Mouse (Mus musculus) liver, adult 2 months (tissue): ENCODE results near the gene BC049352. TPM values are rescaled to one million over a fixed set of nuclear protein-coding genes. Genes with fewer than 3 reads are reported as not detected.
A peak's percentile ranks its signal among the peaks of the same experiment; 100 is the strongest.

Source experiments
- DNase-seq: peaks from one replicate; pipeline ENCODE4 v3.0.0-alpha.2; 2011; ENCODE audit warnings: low read depth, low spot score; ENCODE audit errors: extremely low read depth
- H3K27ac ChIP-seq: fragments of 200-500 bp; replicated peaks from 2 replicates; pipeline ENCODE4 v1.5.1; 2012; ENCODE audit warnings: low read depth, mild to moderate bottlenecking, control low read depth, inconsistent platforms, low read length; ENCODE audit not compliant: insufficient read depth
- H3K27me3 ChIP-seq: fragments of 200-500 bp; 2 replicates; pipeline ENCODE4 v1.6.1; 2012; ENCODE audit warnings: mild to moderate bottlenecking, moderate library complexity, low read length, inconsistent platforms; ENCODE audit not compliant: control insufficient read depth, insufficient read depth
- H3K36me3 ChIP-seq: fragments of 200-500 bp; 2 replicates; pipeline ENCODE4 v1.6.1; 2012; ENCODE audit warnings: low read length, inconsistent platforms; ENCODE audit not compliant: control insufficient read depth, insufficient read depth
- H3K4me1 ChIP-seq: fragments of 200-500 bp; 2 replicates; pipeline ENCODE4 v1.6.1; 2011; ENCODE audit warnings: low read length; ENCODE audit not compliant: control insufficient read depth, insufficient read depth
- H3K4me3 ChIP-seq: fragments of 200-500 bp; 2 replicates; pipeline ENCODE4 v1.5.1; 2011; ENCODE audit warnings: low read depth, mild to moderate bottlenecking, control low read depth, low read length, moderate library complexity; ENCODE audit not compliant: insufficient read depth
- H3K79me2 ChIP-seq: fragments of 200-500 bp; 2 replicates; pipeline ENCODE4 v1.6.1; 2012; ENCODE audit warnings: inconsistent platforms, mild to moderate bottlenecking, low read length, moderate library complexity; ENCODE audit not compliant: control insufficient read depth, insufficient read depth
- H3K9ac ChIP-seq: fragments of 200-500 bp; 2 replicates; pipeline ENCODE4 v1.6.1; 2012; ENCODE audit warnings: low read depth, mild to moderate bottlenecking, control low read depth, inconsistent platforms, low read length
- CTCF ChIP-seq: fragments of 200-500 bp; IDR thresholded peaks from 2 replicates; pipeline ENCODE4 v1.5.1; 2011; ENCODE audit warnings: low read depth, low read length, control low read depth
- POLR2A ChIP-seq: fragments of 200-500 bp; IDR thresholded peaks from 2 replicates; pipeline ENCODE4 v1.6.1; 2011; ENCODE audit warnings: low read length, control low read depth; ENCODE audit not compliant: insufficient read depth; ENCODE audit errors: extremely low read depth
- WGBS: fragments of 180-500 bp; shearing (Covaris S2); methylation state at CpG from one replicate; pipeline ENCODE4 v1.1.7; 2018; 5-methylcytosine and 5-hydroxymethylcytosine counted together
- polyA plus RNA-seq: library from polyadenylated mRNA; depleted of rRNA; stranded (reverse); fragments of >200 nt; gene quantifications from 2 replicates; pipeline ENCODE4 v1.2.3, GENCODE M21; 2012
- total RNA-seq: library from RNA; depleted of rRNA; stranded (reverse); fragments of >200 nt; gene quantifications from 2 replicates; pipeline ENCODE4 v1.2.3, GENCODE M21; 2014

The BC049352 gene
- total and polyA plus RNA-seq, 2 experiments = 0.17 to 0.55 TPM

GRCm38 (mm10) chr9:45205143-45205542, 23.3 kb downstream of the BC049352 start:
- Histone ChIP-seq H3K4me1 (peaks cover 16% of the 10 kb centered on the region; the same call in 1 of the 2 replicates), H3K36me3 (no peaks in the 10 kb centered on the region), H3K27me3 (no peaks in the 10 kb centered on the region), H3K9ac (no peak overlapping the region), H3K27ac (no peak overlapping the region), H3K79me2 (no peaks in the 10 kb centered on the region), H3K4me3 (no peak overlapping the region)
- DNase-seq = no peak
- TF ChIP-seq CTCF = no peak
- TF ChIP-seq POLR2A = no peak
- WGBS = 77% methylated on average over 5 of the region's 5 CpGs

- WGBS = 74% methylated on average over 4 of the region's 4 CpGs
- TF ChIP-seq CTCF (no peak), POLR2A (no peak)
- no peaks in the 10 kb centered on the region for H3K79me2 ChIP-seq
- H3K4me3 ChIP-seq = no peak overlapping the region
- no peaks in the 10 kb centered on the region for H3K27me3 ChIP-seq
- H3K4me1 ChIP-seq = peaks cover 13% of the 10 kb centered on the region; the same call in 1 of the 2 replicates
- H3K9ac ChIP-seq = no peak overlapping the region
- no peak for DNase-seq
- no peak overlapping the region for H3K27ac ChIP-seq
- no peaks in the 10 kb centered on the region for H3K36me3 ChIP-seq
Observed at GRCm38 (mm10) chr9:45206121-45206520, 24.3 kb downstream of the BC049352 start.

- TF ChIP-seq POLR2A = no peak
- TF ChIP-seq CTCF = no peak
- WGBS = 92% methylated on average over 7 of the region's 7 CpGs
- H3K4me3 ChIP-seq = no peak overlapping the region
Observed at GRCm38 (mm10) chr9:45207015-45207743, 25.4 kb downstream of the BC049352 start.

GRCm38 (mm10) chr9:45212001-45212400, 30.2 kb downstream of the BC049352 start:
- no peak for DNase-seq
- no peaks in the 10 kb centered on the region for H3K27me3 ChIP-seq
- H3K27ac ChIP-seq = no peak overlapping the region
- H3K36me3 ChIP-seq = no peaks in the 10 kb centered on the region
- H3K9ac ChIP-seq = no peak overlapping the region
- H3K4me3 ChIP-seq = no peak overlapping the region
- H3K79me2 ChIP-seq = no peaks in the 10 kb centered on the region
- WGBS = 87% methylated on average over 6 of the region's 6 CpGs
- TF ChIP-seq CTCF (no peak), POLR2A (no peak)
- no peaks in the 10 kb centered on the region for H3K4me1 ChIP-seq

More at GRCm38 (mm10) chr9:45207015-45207743, 25.4 kb downstream of the BC049352 start:
- Histone ChIP-seq H3K27ac (no peak overlapping the region), H3K4me1 (peaks cover 7% of the 10 kb centered on the region; the same call in 1 of the 2 replicates), H3K27me3 (no peaks in the 10 kb centered on the region), H3K79me2 (no peaks in the 10 kb centered on the region), H3K9ac (no peak overlapping the region), H3K36me3 (no peaks in the 10 kb centered on the region)
- DNase-seq = no peak

- 51% methylated on average over 11 of the region's 11 CpGs for WGBS
- H3K79me2 ChIP-seq = no peaks in the 10 kb centered on the region
- TF ChIP-seq CTCF (no peak), POLR2A (no peak)
- H3K27ac ChIP-seq = no peak overlapping the region
- H3K4me1 ChIP-seq = no peaks in the 10 kb centered on the region
- DNase-seq = peak; percentile 73
- no peak overlapping the region for H3K9ac ChIP-seq
- no peaks in the 10 kb centered on the region for H3K36me3 ChIP-seq
- H3K27me3 ChIP-seq = no peaks in the 10 kb centered on the region
- H3K4me3 ChIP-seq = no peak overlapping the region
Observed at GRCm38 (mm10) chr9:45215526-45216179, 33.8 kb downstream of the BC049352 start.

- no peaks in the 10 kb centered on the region for H3K4me1 ChIP-seq
- H3K4me3 ChIP-seq = no peak overlapping the region
- DNase-seq = no peak
- TF ChIP-seq POLR2A = no peak
- H3K27ac ChIP-seq = no peak overlapping the region
- H3K27me3 ChIP-seq = no peaks in the 10 kb centered on the region
- no peak overlapping the region for H3K9ac ChIP-seq
- 94% methylated on average over 3 of the region's 3 CpGs for WGBS
- no peaks in the 10 kb centered on the region for H3K36me3 ChIP-seq
- no peaks in the 10 kb centered on the region for H3K79me2 ChIP-seq
Observed at GRCm38 (mm10) chr9:45219644-45220043, 37.8 kb downstream of the BC049352 start.
